Mouse (Mus musculus): ENCODE measurements around the gene Ptprm. TPM values are rescaled to one million over a fixed set of nuclear protein-coding genes. Genes with fewer than 3 reads are reported as not detected.

The Ptprm gene
- polyA plus RNA-seq, 1 experiment, result 28.1 TPM

GRCm38 (mm10) chr17:67349594-67349993 lies 4.7 kb downstream of the Ptprm start:
- TF ChIP-seq CTCF (IDR thresholded peaks at IDR 0.05; ENCODE audit: borderline replicate concordance, insufficient read depth, low read length), result no peak
- no peak for TF ChIP-seq POLR2A (IDR thresholded peaks at IDR 0.05; ENCODE audit: low read depth, low read length)
- H3K4me1 ChIP-seq (ENCODE audit: control insufficient read depth, insufficient read depth, low read length), result peaks cover 11% of the 10 kb centered on the region; the same call in 1 of the 2 replicates
- H3K27ac ChIP-seq (ENCODE audit: insufficient read depth, low read length), result no peak overlapping the region
- no peak overlapping the region for H3K4me3 ChIP-seq (ENCODE audit: insufficient read depth, low read length)

DNA sequence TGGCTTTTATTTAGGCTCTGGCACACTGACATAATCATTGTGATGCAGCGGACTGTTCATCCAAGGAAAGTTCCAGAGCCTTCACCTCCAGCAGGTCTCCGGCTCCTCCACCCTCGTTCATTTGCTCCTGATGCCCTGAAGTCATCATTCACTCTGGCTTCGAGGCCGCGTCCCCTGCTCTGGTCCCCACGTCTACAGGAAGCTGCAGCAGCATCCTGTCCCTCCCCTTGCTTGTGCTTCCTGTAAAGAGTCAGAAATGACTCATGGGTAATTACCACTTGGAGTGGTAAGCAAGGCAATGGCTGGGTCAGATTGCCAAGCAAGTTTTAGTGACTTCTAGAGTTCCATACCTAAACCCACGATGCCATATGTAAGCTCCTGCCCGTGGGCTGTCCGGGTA lies 7.3 kb downstream of the Ptprm start:
- H3K27ac ChIP-seq (ENCODE audit: insufficient read depth, low read length), result no peak overlapping the region
- no peak for TF ChIP-seq CTCF (IDR thresholded peaks at IDR 0.05; ENCODE audit: borderline replicate concordance, insufficient read depth, low read length)
- no peak for TF ChIP-seq POLR2A (IDR thresholded peaks at IDR 0.05; ENCODE audit: low read depth, low read length)
- no peak overlapping the region for H3K4me3 ChIP-seq (ENCODE audit: insufficient read depth, low read length)
- H3K4me1 ChIP-seq (ENCODE audit: control insufficient read depth, insufficient read depth, low read length), result peaks cover 11% of the 10 kb centered on the region; the same call in 1 of the 2 replicates

DNA sequence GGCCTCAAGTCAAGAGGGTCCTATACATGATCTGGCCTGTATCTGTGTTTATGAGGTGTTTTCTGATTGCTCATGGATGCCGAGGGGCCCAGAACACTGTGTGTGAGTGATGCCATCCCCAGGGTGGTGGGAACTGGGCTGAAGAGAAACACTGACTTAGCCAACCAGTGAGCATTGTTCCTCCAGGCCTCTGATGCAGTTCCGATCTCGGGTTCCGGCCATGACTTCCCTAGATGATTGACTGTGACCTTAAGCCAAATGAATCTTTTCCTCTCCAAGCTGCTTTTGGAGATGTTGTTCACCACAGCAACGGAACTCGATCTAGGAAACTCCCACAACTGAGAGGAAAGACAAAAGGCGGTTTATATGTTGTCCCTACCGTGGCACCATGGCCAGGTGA lies 9.1 kb downstream of the Ptprm start:
- Histone ChIP-seq H3K27ac (ENCODE audit: insufficient read depth, low read length) (no peak overlapping the region), H3K4me1 (ENCODE audit: control insufficient read depth, insufficient read depth, low read length) (no peaks in the 10 kb centered on the region; the same call in 1 of the 2 replicates), H3K4me3 (ENCODE audit: insufficient read depth, low read length) (no peak overlapping the region)
- TF ChIP-seq POLR2A (IDR thresholded peaks at IDR 0.05; ENCODE audit: low read depth, low read length), result no peak
- no peak for TF ChIP-seq CTCF (IDR thresholded peaks at IDR 0.05; ENCODE audit: borderline replicate concordance, insufficient read depth, low read length)

GRCm38 (mm10) chr17:67343471-67343870 lies 10.8 kb downstream of the Ptprm start:
- Histone ChIP-seq H3K4me1 (ENCODE audit: control insufficient read depth, insufficient read depth, low read length) (no peaks in the 10 kb centered on the region; the same call in 1 of the 2 replicates), H3K27ac (ENCODE audit: insufficient read depth, low read length) (no peak overlapping the region), H3K4me3 (ENCODE audit: insufficient read depth, low read length) (no peak overlapping the region)
- TF ChIP-seq CTCF (IDR thresholded peaks at IDR 0.05; ENCODE audit: borderline replicate concordance, insufficient read depth, low read length) (no peak), POLR2A (IDR thresholded peaks at IDR 0.05; ENCODE audit: low read depth, low read length) (no peak)

DNA sequence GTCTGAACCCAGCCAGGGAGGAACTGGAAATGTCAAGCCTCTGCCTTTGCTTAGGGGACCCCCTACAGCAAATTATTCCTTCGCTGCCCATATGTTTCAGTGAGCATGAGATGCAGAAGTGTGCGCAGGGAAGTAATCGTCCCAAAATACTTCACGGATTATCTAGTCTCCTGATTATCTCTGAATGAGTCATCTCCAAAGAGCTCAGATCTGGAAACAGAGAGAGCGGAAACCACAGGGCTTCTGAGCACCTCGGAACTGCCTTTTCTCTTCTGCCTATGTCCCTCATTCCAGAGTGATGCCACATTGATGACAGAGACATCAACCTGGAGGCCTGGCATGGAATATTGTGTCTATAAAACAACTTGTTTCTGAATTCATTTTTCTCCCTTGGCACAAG lies 11.3 kb downstream of the Ptprm start:
- H3K4me1 ChIP-seq (ENCODE audit: control insufficient read depth, insufficient read depth, low read length), result no peaks in the 10 kb centered on the region; the same call in 1 of the 2 replicates
- TF ChIP-seq CTCF (IDR thresholded peaks at IDR 0.05; ENCODE audit: borderline replicate concordance, insufficient read depth, low read length) (no peak), POLR2A (IDR thresholded peaks at IDR 0.05; ENCODE audit: low read depth, low read length) (no peak)

GRCm38 (mm10) chr17:67340362-67340761 lies 13.9 kb downstream of the Ptprm start:
- H3K4me3 ChIP-seq (ENCODE audit: insufficient read depth, low read length), result no peak overlapping the region
- no peak overlapping the region for H3K27ac ChIP-seq (ENCODE audit: insufficient read depth, low read length)
- no peaks in the 10 kb centered on the region; the same call in 1 of the 2 replicates for H3K4me1 ChIP-seq (ENCODE audit: control insufficient read depth, insufficient read depth, low read length)
- TF ChIP-seq POLR2A (IDR thresholded peaks at IDR 0.05; ENCODE audit: low read depth, low read length) (no peak), CTCF (IDR thresholded peaks at IDR 0.05; ENCODE audit: borderline replicate concordance, insufficient read depth, low read length) (no peak)

More for the DNA sequence above, 11.3 kb downstream of the Ptprm start:
- Histone ChIP-seq H3K4me3 (ENCODE audit: insufficient read depth, low read length) (no peak overlapping the region), H3K27ac (ENCODE audit: insufficient read depth, low read length) (no peak overlapping the region)

DNA sequence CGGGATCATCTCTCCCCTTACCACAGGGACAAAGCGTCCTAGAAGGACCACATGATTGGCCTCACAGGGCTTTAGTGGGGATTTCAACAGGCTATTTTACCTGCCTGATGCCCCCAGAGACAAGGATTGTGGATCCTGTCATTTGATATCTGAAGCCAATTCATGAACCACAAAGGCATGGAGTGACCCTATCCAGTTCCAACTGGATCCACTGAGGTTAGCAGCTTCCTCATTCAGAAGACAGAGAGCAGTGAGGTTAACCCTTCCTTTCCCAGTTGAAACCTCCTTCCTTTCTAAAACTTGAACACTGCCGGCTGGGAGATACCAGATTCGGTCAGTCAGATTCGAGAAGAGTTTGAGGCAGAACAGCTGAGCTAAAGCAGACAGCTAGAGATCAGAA lies 14.7 kb downstream of the Ptprm start:
- TF ChIP-seq CTCF (IDR thresholded peaks at IDR 0.05; ENCODE audit: borderline replicate concordance, insufficient read depth, low read length), result no peak
- no peak for TF ChIP-seq POLR2A (IDR thresholded peaks at IDR 0.05; ENCODE audit: low read depth, low read length)
- Histone ChIP-seq H3K4me1 (ENCODE audit: control insufficient read depth, insufficient read depth, low read length) (no peaks in the 10 kb centered on the region; the same call in 1 of the 2 replicates), H3K27ac (ENCODE audit: insufficient read depth, low read length) (no peak overlapping the region), H3K4me3 (ENCODE audit: insufficient read depth, low read length) (no peak overlapping the region)

DNA sequence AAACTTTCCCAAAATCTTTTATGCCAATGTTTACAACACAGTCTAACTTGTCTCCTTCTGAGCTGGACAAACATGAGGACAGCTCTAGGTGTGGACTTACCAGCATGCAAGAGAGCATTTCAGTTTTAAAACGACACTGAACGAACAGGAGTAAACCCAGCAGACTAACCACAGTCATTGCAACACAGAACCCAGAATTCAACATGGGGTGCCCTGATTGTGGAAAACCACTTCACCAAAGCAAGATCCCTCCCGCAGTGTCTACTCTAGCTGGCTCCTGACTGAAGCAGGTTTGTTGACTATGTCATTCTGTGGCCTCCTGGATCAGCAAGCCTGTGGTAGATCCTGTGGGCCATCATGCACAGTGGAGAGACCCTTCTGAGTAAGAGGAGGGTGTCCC lies 19.9 kb downstream of the Ptprm start:
- no peak overlapping the region for H3K4me3 ChIP-seq (ENCODE audit: insufficient read depth, low read length)
- H3K27ac ChIP-seq (ENCODE audit: insufficient read depth, low read length), result no peak overlapping the region
- no peaks in the 10 kb centered on the region for H3K4me1 ChIP-seq (ENCODE audit: control insufficient read depth, insufficient read depth, low read length)
- TF ChIP-seq CTCF (IDR thresholded peaks at IDR 0.05; ENCODE audit: borderline replicate concordance, insufficient read depth, low read length), result no peak
- TF ChIP-seq POLR2A (IDR thresholded peaks at IDR 0.05; ENCODE audit: low read depth, low read length), result no peak

DNA sequence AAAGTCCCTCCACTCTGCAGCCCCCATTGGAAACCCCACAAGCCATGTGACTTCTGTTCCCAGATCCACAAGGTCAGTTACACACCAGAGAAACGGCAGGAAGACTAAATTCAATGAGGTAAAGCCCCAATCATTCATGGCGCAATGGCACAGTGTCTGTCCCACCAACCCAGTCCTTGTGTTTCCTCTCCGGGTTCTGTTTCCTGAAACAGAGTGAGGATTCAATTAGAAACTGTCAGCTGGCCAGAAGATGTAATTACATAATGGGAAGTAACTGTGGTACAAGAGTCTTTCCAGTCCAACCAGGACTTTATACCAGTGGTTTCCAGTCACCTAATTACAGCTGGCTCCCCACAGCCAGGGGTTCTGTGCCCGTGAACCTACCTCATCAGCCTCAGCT lies 24.8 kb downstream of the Ptprm start:
- TF ChIP-seq CTCF (IDR thresholded peaks at IDR 0.05; ENCODE audit: borderline replicate concordance, insufficient read depth, low read length) (no peak), POLR2A (IDR thresholded peaks at IDR 0.05; ENCODE audit: low read depth, low read length) (no peak)
- H3K4me1 ChIP-seq (ENCODE audit: control insufficient read depth, insufficient read depth, low read length), result no peaks in the 10 kb centered on the region
- no peak overlapping the region for H3K27ac ChIP-seq (ENCODE audit: insufficient read depth, low read length)
- no peak overlapping the region for H3K4me3 ChIP-seq (ENCODE audit: insufficient read depth, low read length)

DNA sequence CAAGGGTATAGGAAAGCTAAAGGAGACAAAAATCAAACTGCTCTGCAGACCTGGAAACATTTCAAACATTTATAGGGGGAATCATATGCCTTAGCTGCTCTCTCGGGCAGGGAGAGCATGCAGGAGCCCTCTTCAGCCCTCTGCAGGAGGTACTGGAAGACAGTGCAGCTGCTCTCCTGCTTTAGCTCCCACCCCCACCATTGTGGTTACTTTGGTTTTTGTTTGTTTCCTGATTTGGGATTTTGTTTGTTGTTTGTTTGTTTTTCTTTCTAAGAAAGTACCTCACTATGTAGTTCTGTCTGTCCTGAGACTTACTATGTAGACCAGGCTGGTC lies 29.8 kb downstream of the Ptprm start:
- Histone ChIP-seq H3K4me3 (ENCODE audit: insufficient read depth, low read length) (no peak overlapping the region), H3K4me1 (ENCODE audit: control insufficient read depth, insufficient read depth, low read length) (no peaks in the 10 kb centered on the region), H3K27ac (ENCODE audit: insufficient read depth, low read length) (no peak overlapping the region)
- no peak for TF ChIP-seq POLR2A (IDR thresholded peaks at IDR 0.05; ENCODE audit: low read depth, low read length)
- TF ChIP-seq CTCF (IDR thresholded peaks at IDR 0.05; ENCODE audit: borderline replicate concordance, insufficient read depth, low read length), result no peak

Measured in embryonic fibroblast, embryonic 13.5 days (primary cell).